Mouse (Mus musculus) thymus, adult 2 months (tissue): ENCODE data around the gene Aox4. TPM values are rescaled to one million over a fixed set of nuclear protein-coding genes. Genes with fewer than 3 reads are reported as not detected.

ENCODE experiments used
- DNase-seq: peaks from one replicate; pipeline ENCODE4 v3.0.0; 2021
- H3K27ac ChIP-seq: fragments of 200-500 bp; 2 replicates; pipeline ENCODE4 v1.5.1; 2012; ENCODE audit warnings: low read length, control low read depth; ENCODE audit not compliant: control insufficient read depth, insufficient read depth
- H3K27me3 ChIP-seq: fragments of 200-500 bp; 2 replicates; pipeline ENCODE4 v1.6.1; 2012; ENCODE audit warnings: mild to moderate bottlenecking, low read length, moderate library complexity, mixed read lengths; ENCODE audit not compliant: control insufficient read depth, insufficient read depth
- H3K36me3 ChIP-seq: fragments of 200-500 bp; 2 replicates; pipeline ENCODE4 v1.6.1; 2012; ENCODE audit warnings: mild to moderate bottlenecking, low read length, moderate library complexity; ENCODE audit not compliant: control insufficient read depth, insufficient read depth
- H3K4me1 ChIP-seq: fragments of 200-500 bp; replicated peaks from 2 replicates; pipeline ENCODE4 v1.6.1; 2012; ENCODE audit warnings: low read length; ENCODE audit not compliant: control insufficient read depth, insufficient read depth
- H3K4me3 ChIP-seq: fragments of 200-500 bp; 2 replicates; pipeline ENCODE4 v1.5.1; 2012; ENCODE audit warnings: mild to moderate bottlenecking, low read length, control low read depth, moderate library complexity; ENCODE audit not compliant: control insufficient read depth, insufficient read depth
- CTCF ChIP-seq: fragments of 200-500 bp; IDR thresholded peaks from 2 replicates; pipeline ENCODE4 v1.5.1; 2012; ENCODE audit warnings: mild to moderate bottlenecking, control low read depth, low read length, moderate library complexity, borderline replicate concordance; ENCODE audit not compliant: control insufficient read depth, poor library complexity, insufficient read depth; ENCODE audit errors: extremely low read depth
- POLR2A ChIP-seq: fragments of 200-500 bp; IDR thresholded peaks from 2 replicates; pipeline ENCODE4 v1.6.1; 2012; ENCODE audit warnings: mild to moderate bottlenecking, low read length, control low read depth, moderate library complexity; ENCODE audit not compliant: control insufficient read depth, poor library complexity, insufficient read depth; ENCODE audit errors: extremely low read depth
- whole genome bisulfite sequencing: fragments of 180-500 bp; shearing (Covaris S2); methylation state at CpG from one replicate; pipeline ENCODE4 v1.1.7; 2018; 5-methylcytosine and 5-hydroxymethylcytosine counted together
- polyA plus RNA-seq: library from polyadenylated mRNA; depleted of rRNA; stranded (reverse); fragments of >200 nt; gene quantifications from 2 replicates; pipeline ENCODE4 v1.2.3, GENCODE M21; 2012

Gene Aox4
- polyA plus RNA-seq, 1 experiment, result 0.43 TPM

DNA sequence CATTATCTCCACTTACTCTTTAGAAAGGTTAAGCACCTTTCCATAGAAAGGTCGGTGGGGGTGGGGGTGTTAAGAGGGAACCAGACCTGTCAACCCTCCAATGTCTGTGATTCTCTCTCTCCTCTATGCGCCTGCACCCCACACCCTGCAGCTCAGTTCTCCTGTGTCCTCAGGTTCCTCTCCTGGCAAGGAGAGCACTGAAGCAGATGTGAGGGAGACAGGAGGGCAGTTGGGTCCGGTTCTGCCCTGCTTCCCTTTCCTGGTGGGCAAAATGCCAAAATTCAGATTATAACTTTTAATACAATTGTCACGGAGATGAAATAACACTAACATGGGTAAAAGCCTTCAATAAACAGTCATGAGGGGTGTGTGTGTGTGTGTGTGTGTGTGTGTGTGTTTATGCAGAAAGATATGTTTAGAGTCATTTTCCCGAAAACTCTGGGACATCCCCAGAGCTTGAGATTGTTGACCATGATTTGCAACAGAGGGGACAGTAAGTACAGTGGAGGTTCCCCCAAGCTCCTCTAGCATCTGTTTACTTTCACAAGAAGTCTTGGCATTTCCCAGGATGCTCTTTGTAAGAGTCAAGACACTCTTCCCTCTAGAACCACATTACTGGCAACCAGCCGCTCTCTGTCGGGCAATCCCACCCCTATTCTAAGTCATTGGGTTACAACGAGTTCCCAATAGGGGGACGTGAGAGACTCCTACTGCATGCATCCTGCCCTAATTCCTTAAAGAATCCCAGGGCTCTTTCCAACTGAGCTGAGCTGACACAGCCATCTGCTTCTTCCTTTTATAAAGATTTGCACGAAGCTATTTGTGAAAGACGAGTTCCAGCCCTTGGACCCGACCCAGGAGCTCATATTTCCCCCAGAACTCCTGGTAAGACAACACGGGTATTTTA is 81.5 kb downstream of the Aox4 start:
- no peak for TF ChIP-seq CTCF
- TF ChIP-seq POLR2A, result no peak
- Histone ChIP-seq H3K27ac (no peak overlapping the region), H3K36me3 (no peaks in the 10 kb centered on the region), H3K27me3 (no peaks in the 10 kb centered on the region), H3K4me3 (no peak overlapping the region), H3K4me1 (peaks cover 2% of the 10 kb centered on the region)
- 64% methylated on average over 13 of the region's 13 CpGs for WGBS
- DNase-seq, result no peak

DNA sequence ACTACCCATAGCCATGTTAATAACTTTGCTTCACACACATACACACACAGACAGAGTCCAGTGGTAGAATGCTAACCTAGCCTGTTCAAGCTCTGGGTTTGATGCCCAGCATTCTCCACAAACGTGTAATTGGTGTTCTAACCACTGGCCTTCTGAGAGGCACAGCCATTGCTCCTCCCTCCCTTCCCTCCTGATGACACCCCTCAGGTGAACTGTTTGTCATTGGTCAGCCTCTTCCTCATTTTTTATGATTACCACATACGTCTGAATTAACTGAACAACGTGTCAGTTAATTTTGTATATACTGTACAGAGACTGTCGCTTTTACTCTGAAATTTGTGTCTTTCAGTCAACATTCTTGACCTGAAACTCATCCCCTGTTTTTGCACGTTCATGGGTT is 84.5 kb downstream of the Aox4 start:
- Histone ChIP-seq H3K4me1 (peaks cover 2% of the 10 kb centered on the region; the same call in 1 of the 2 replicates), H3K27me3 (no peaks in the 10 kb centered on the region), H3K27ac (no peak overlapping the region), H3K4me3 (no peak overlapping the region), H3K36me3 (no peaks in the 10 kb centered on the region)
- TF ChIP-seq POLR2A, result no peak
- no peak for TF ChIP-seq CTCF
- WGBS, result 77% methylated on average over 5 of the region's 5 CpGs
- no peak for DNase-seq

DNA sequence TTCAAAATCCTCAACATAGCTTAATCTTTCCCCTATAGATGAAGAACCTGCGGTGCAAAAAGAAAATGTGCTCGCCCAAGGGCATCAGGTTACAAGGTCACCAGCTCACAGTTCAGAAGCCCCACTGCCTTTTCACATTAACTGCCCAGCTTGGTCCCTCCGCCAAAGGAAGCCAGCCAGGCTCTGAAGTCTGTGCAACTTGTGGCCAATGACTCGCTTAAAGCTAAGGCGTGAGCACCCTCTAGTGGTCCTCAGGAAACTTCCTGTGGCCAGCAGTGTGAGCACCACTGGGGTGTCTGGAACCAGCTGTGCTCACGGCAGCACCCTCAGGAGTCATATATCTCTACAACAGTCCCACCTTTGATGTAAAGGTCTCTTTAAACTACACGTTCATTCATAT is 86.1 kb downstream of the Aox4 start:
- 11% methylated on average over 7 of the region's 7 CpGs for WGBS

DNA sequence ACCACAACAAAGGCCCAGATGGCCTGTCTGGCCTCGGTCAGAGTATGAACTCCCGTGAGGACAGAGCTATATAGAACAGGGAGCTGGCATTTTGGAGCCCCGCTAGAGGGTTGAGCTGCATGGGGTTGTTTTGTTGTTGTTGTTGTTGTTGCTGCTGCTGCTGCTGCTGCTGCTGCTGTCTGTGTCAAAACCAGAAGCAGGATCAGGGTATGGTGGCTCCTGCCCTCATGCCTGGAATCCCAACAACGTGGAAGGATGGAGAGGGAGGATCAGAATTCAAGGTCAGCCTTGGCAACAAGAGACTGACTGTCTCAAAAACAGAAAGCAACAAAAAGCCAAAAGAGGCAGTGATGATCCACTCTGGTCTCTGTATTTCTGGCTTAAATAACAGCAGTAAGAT is 86.6 kb downstream of the Aox4 start:
- no peak for DNase-seq
- WGBS, result 78% methylated on average over 4 of the region's 4 CpGs
- Histone ChIP-seq H3K4me3 (no peak overlapping the region), H3K27me3 (no peaks in the 10 kb centered on the region), H3K4me1 (0 out of 2 replicates have a peak, but pooled peaks cover 3% of the 10 kb centered on the region), H3K36me3 (no peaks in the 10 kb centered on the region), H3K27ac (no peak overlapping the region)
- TF ChIP-seq CTCF (no peak), POLR2A (no peak)

More for the DNA sequence above, 86.1 kb downstream of the Aox4 start:
- H3K27ac ChIP-seq, result no peak overlapping the region
- H3K27me3 ChIP-seq, result no peaks in the 10 kb centered on the region
- TF ChIP-seq POLR2A, result no peak
- peak; percentile 81; the same call in 1 of the 2 replicates for TF ChIP-seq CTCF
- H3K36me3 ChIP-seq, result no peaks in the 10 kb centered on the region
- DNase-seq, result peak; percentile 73
- no peak overlapping the region for H3K4me3 ChIP-seq
- H3K4me1 ChIP-seq, result 0 out of 2 replicates have a peak, but pooled peaks cover 3% of the 10 kb centered on the region

DNA sequence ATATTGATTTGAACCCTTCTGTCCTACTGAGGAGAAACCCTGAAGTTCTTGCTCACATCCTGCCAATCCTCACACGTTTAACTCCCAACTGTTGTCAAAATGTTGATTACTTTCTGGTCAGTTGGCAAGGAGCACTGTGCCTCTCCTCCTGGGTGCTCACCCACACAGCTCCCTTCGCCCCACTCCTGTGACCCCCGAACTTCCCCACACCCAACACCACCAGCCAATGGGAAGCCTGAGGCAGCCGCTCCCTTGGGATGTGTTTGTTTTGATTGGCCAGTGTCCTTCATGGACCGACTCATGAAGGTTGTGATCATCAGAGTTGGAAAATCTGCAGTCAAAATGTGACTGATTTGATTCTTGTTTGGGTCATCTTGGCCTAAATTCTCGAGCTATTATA is 88.2 kb downstream of the Aox4 start:
- no peak for DNase-seq
- H3K4me1 ChIP-seq, result peaks cover 14% of the 10 kb centered on the region
- no peaks in the 10 kb centered on the region for H3K27me3 ChIP-seq
- TF ChIP-seq POLR2A, result no peak
- WGBS, result 93% methylated on average over 6 of the region's 6 CpGs
- H3K36me3 ChIP-seq, result no peaks in the 10 kb centered on the region
- no peak overlapping the region for H3K27ac ChIP-seq
- no peak overlapping the region for H3K4me3 ChIP-seq

DNA sequence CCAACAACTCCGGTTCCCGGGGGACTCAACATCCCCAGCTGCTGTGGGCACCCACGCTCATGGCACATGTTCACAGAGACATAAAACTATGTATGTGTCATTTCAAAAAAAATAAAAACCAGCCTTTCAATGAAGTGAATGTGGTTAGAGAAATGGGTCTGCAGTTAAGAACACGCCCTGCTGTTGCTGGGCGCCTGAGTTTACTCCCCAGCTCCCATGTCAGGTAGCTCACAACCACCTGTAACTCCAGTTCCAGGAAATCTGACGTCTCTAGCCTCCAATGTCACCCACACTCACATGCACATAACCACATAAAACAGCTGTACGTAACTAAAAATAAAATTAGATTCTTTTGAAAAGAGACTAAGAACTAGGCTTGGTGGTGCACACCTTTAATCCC is 90.9 kb downstream of the Aox4 start:
- H3K27me3 ChIP-seq, result no peaks in the 10 kb centered on the region
- no peak for DNase-seq
- H3K4me3 ChIP-seq, result no peak overlapping the region
- H3K36me3 ChIP-seq, result no peaks in the 10 kb centered on the region
- TF ChIP-seq POLR2A (no peak), CTCF (no peak)
- H3K27ac ChIP-seq, result no peak overlapping the region
- 19% methylated on average over 7 of the region's 7 CpGs for WGBS
- H3K4me1 ChIP-seq, result peaks cover 26% of the 10 kb centered on the region

DNA sequence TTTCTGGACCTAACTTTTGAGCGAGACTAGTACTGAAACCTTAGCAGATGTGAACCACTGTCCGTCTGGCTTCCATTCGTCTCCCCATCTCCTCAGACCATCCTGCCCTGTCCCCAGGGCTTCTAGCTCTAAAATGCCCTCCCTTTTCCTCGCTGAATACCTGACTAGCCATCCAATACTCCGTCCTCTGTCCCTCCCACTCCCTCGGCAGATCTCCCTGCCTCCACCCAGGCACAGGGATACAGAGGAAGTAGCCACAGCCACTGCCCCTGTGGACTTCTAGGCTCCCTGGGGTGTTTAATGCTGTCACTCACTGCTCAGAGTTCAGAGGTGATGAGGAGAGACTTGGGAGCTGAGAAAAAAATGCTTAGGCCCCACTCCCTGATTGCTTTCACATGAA is 91.8 kb downstream of the Aox4 start:
- H3K4me3 ChIP-seq, result no peak overlapping the region
- H3K27ac ChIP-seq, result no peak overlapping the region
- H3K27me3 ChIP-seq, result no peaks in the 10 kb centered on the region
- WGBS, result 98% methylated on average over 6 of the region's 6 CpGs
- no peaks in the 10 kb centered on the region for H3K36me3 ChIP-seq
- TF ChIP-seq POLR2A (no peak), CTCF (no peak)
- H3K4me1 ChIP-seq, result peaks cover 26% of the 10 kb centered on the region
- DNase-seq, result no peak
